Mouse (Mus musculus) right cerebral cortex, postnatal 10 days (tissue): ENCODE data around the gene Hist2h2ab.
A peak's percentile ranks its signal among the peaks of the same experiment; 100 is the strongest.
"Not testable (repeated sequence)": the region's sequence is repeated elsewhere in the genome, so short reads cannot be mapped to it uniquely, and the experiment has no call there.

Experiments
- DNase-seq, 2 experiments: peaks; one replicate each; pipeline ENCODE4 v3.0.0; 2021; ENCODE audit warnings: low spot score in 2 of 2

Hist2h2ab gene

DNA sequence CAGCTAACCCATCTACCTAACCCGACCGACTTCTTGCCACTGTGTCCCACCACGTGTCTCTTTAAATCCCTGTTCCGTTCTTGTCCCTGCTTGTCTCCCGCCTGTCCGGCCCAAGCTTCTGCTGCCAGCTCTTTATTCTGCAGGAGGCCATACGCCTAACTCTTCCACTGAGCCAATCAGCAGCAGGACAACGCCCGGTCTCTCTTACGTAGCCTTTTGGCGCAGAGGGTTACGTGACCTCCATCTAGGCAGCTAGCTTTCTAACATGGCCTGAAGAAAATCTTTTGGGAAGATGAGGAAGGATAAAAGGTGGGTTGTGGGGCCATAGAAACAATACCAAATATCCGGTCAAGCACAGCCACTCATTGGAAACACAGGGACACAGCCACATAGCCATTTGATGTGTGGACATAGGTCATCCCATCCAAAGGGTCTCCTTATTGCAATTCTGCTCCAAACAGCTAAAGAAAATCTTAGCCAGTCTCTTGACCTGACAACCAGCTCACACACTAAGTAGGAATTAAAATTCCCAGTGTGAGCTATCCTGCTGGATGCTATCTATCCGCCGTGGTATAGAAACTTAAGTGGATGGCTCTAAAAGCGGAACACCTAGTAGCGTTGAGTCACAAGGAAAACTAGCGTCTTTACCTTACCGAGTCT is 42.7 kb downstream of the Hist2h2ab start:
- DNase-seq, result peak; percentile 87 to 93

DNA sequence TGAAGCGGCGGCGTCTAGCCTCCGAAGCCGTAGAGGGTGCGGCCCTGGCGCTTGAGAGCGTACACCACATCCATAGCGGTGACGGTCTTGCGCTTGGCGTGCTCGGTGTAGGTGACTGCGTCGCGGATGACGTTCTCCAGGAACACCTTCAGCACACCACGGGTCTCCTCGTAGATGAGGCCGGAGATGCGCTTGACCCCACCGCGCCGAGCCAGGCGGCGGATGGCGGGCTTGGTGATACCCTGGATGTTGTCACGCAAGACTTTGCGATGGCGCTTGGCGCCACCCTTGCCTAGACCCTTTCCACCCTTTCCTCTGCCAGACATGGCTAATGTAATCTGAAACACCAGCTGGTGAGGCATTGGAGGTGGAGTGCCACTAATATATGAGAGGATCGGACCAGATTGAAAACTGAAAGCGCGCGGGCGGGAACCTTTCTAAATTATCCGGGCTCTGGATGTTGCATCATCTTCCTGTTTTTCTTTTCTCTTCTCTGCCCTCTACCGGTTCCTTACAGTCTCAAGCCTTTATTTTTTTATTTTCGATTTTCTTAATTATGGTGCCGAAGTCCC is 43.4 kb downstream of the Hist2h2ab start, which contains the start of gene Hist2h4:
TSS of gene Hist2h4 (minus strand) at position 333 of the 572 bp plus-strand sequence.
- DNase-seq, result peak; percentile 97 to 98

DNA sequence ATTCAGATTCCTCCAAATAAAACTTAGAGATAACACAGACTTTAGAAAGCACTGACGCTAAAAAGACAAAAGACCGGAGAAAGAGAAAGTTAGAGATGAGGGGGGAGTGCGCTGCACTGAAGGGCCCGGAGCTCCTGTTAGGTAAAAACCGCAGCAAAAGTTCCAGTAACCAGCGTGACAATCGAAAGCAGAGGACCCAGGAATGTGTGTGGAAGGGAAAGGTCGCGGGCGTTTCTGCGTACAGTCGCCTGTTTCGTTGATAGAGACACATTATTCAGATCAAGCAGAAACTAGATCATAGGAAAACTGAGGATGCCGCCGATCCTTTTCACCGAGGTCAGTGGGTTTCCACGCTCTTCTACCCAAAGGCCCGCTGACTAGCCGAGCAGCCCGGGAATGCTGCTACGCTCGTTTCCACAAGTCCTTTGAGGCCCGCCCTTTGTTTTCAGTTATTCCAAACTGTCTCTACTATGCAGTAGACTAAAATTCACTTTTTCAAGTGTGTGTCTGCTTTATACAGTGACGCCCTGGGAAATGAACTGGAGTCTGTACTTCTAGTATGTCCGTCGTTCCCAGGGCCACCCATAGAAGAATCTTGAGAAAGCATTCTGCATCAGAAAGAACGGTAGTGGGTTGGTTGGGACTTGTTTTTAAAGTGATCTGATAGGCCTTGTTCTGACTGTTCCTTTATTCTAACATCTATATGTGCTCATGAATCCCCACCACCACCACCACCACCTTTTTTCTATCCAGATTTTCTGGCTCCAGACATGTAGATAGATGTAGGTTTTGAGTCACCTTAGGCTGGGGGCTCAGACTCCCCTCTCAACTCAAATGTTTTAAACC is 44.1 kb downstream of the Hist2h2ab start:
- DNase-seq, result peak; percentile 47 to 64

DNA sequence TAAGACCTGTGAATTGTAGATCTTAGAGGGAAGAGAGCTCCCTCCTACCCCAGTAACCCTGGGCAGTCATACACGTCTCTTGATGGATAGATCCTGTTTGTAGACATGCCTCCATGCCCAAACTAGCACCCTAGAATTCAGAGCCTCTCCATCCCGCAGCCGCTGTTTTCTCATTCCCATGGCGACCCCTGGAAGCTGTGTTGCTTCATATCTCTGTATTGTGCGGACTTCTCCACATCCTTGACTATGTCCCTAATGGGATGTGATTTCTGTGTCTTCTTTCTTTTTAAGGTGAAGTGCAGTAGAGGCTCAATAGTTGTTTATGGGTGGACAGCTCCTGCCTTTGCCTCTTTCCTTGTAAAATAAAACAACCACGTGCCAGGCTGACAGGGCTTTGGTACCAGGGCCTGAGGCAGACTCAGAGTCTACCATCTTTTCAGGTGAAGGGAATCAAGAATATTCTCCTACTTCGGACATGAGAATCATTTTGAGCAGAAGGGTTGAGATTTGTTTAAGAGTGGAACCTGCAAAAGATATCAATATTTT is 44.8 kb downstream of the Hist2h2ab start:
- DNase-seq, result no peak

DNA sequence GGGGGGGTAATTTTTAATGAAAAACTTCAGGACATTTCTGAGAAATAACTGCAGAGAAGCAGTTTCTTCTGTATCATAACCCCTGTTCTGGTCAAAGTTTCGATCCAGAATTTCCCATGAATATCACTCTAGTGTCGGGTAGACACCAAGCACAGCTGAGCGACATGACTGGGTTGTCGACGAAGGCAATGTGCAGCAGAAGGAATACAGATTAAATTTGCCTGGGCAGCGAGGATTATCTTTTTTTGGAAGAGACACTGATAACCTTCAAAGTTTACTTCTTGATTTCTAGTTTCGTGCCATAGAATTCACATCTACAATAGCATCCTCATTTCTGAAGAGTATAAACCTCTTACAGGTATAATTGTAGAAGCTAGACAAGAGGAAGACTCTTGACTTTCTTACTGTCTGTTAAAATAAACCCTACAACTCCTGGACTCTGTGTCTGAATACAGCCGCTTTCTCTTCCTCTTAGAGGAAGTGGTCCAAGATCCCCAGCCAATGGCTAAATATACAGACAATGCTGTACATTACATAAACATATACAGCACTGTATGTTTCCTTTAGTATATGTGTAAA is 46.6 kb downstream of the Hist2h2ab start:
- no peak for DNase-seq

GRCm38 (mm10) chr3:96267541-96267940 is 47.9 kb downstream of the Hist2h2ab start:
- no peak for DNase-seq

- DNase-seq, result peak; percentile 85 to 91
Measured at GRCm38 (mm10) chr3:96268051-96268775, 48.5 kb downstream of the Hist2h2ab start, which contains the start of gene Hist2h3b. Gene Hist2h3b, plus strand, starts transcription at chr3:96268654.

GRCm38 (mm10) chr3:96268776-96269378 is 49.2 kb downstream of the Hist2h2ab start:
- not testable (repeated sequence) for DNase-seq
